Mouse (Mus musculus) cortical plate, adult 2 months (tissue): ENCODE results near the gene Iqcf5. TPM values are rescaled to one million over a fixed set of nuclear protein-coding genes. Genes with fewer than 3 reads are reported as not detected.

ENCODE experiments used
- H3K27ac ChIP-seq: fragments of 200-500 bp; 2 replicates; pipeline ENCODE4 v1.5.1; 2012; ENCODE audit warnings: low read length, control low read depth, inconsistent platforms; ENCODE audit not compliant: insufficient read depth
- H3K4me1 ChIP-seq: fragments of 200-500 bp; 2 replicates; pipeline ENCODE4 v1.6.1; 2011; ENCODE audit warnings: low read length; ENCODE audit not compliant: control insufficient read depth, insufficient read depth
- H3K4me3 ChIP-seq: fragments of 200-500 bp; 2 replicates; pipeline ENCODE4 v1.5.1; 2011; ENCODE audit warnings: mild to moderate bottlenecking, low read length, control low read depth; ENCODE audit not compliant: insufficient read depth
- CTCF ChIP-seq: fragments of 200-500 bp; IDR thresholded peaks from 2 replicates; pipeline ENCODE4 v1.5.1; 2011; ENCODE audit warnings: mild to moderate bottlenecking, control low read depth, low read length; ENCODE audit not compliant: insufficient read depth; ENCODE audit errors: extremely low read depth
- POLR2A ChIP-seq: fragments of 200-500 bp; IDR thresholded peaks from 2 replicates; pipeline ENCODE4 v1.6.1; 2011; ENCODE audit warnings: mild to moderate bottlenecking, low read length, control low read depth; ENCODE audit not compliant: insufficient read depth; ENCODE audit errors: extremely low read depth
- polyA plus RNA-seq: library from polyadenylated mRNA; depleted of rRNA; stranded (reverse); fragments of >200 nt; gene quantifications from 2 replicates; pipeline ENCODE4 v1.2.3, GENCODE M21; 2012

The Iqcf5 gene
- polyA plus RNA-seq, 1 experiment = not detected

- no peak for TF ChIP-seq CTCF
- TF ChIP-seq POLR2A = no peak
- Histone ChIP-seq H3K27ac (no peak overlapping the region), H3K4me1 (no peaks in the 10 kb centered on the region), H3K4me3 (no peak overlapping the region)
Measured at GRCm38 (mm10) chr9:106504246-106504645, 10.1 kb upstream of the Iqcf5 start.

- Histone ChIP-seq H3K4me3 (no peak overlapping the region), H3K4me1 (peaks cover 2% of the 10 kb centered on the region; the same call in 1 of the 2 replicates), H3K27ac (no peak overlapping the region)
- no peak for TF ChIP-seq CTCF
- no peak for TF ChIP-seq POLR2A
Measured at GRCm38 (mm10) chr9:106509356-106509755, 5.0 kb upstream of the Iqcf5 start.

- no peak overlapping the region for H3K4me3 ChIP-seq
- H3K27ac ChIP-seq = no peak overlapping the region
- TF ChIP-seq POLR2A (no peak), CTCF (no peak)
- peaks cover 2% of the 10 kb centered on the region; the same call in 1 of the 2 replicates for H3K4me1 ChIP-seq
Measured at GRCm38 (mm10) chr9:106512729-106513450, 1.5 kb upstream of the Iqcf5 start.

DNA sequence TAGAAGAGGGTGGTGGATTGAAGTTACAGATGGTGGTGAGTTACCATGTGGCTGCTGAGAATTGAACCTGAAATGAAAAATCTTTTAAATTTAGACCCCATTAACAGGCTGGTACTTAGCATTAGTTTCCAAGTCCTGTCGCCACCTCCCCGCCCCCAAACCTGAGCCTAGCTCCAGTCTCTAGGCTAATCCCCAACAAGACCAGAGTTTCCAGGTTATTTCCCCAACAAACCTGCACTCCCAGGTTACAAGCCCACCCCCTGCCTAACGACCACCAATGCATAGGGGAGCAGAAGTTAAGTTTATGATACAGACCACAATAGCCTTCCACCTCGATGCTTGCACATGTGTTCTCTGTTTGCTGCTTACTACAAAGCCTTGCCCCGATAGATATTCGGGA is 807 bp upstream of the Iqcf5 start:
- TF ChIP-seq CTCF (no peak), POLR2A (no peak)
- no peak overlapping the region for H3K4me3 ChIP-seq
- no peak overlapping the region for H3K27ac ChIP-seq
- H3K4me1 ChIP-seq = peaks cover 2% of the 10 kb centered on the region; the same call in 1 of the 2 replicates

- Histone ChIP-seq H3K4me3 (no peak overlapping the region), H3K4me1 (no peaks in the 10 kb centered on the region), H3K27ac (no peak overlapping the region)
- TF ChIP-seq POLR2A (no peak), CTCF (no peak)
Measured at GRCm38 (mm10) chr9:106519433-106519832, 5.1 kb downstream of the Iqcf5 start.

DNA sequence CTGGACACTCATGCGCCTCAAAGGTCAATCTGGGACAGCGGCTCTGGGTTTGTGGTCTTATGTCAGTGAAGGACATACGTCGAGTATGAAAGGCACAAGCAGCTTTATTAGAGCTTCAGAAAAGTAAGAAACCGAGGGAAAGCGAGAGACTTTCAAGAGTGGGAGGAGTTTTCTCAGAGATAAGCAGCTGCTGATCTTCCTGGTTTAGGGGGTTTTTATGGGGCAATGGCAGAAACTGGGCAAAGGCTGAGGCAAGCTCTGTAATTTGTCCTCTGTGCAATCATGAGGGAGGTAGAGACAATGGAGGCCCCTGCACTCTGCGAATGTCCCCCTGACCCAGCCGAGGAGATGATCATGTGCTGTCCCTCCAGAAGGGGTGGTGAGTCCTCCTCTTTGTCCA is 5.5 kb downstream of the Iqcf5 start:
- no peak overlapping the region for H3K27ac ChIP-seq
- no peak overlapping the region for H3K4me3 ChIP-seq
- no peaks in the 10 kb centered on the region for H3K4me1 ChIP-seq
- TF ChIP-seq POLR2A (no peak), CTCF (no peak)

DNA sequence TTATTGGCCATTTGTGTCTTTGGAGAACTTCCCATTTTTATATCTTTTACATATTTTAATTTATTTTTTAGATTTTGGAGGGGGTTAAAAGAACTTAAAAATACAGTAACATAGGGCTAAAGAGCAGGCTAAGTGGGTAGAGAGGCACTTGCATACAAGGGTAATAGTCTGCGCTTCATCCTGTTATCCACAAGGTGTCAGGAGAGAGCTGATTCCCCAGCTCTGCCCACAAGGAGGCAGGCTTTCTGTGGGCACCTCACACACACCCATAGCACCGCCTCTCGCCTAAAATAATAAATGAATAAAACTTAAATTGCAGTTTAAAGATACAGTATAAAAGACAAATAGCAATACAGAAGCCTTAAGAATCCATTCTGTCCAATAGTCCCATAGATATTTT is 17.5 kb downstream of the Iqcf5 start:
- H3K4me3 ChIP-seq = no peak overlapping the region
- TF ChIP-seq CTCF = peak; percentile 98
- no peak for TF ChIP-seq POLR2A
- no peak overlapping the region for H3K27ac ChIP-seq
- no peaks in the 10 kb centered on the region for H3K4me1 ChIP-seq

- Histone ChIP-seq H3K27ac (no peak overlapping the region), H3K4me3 (no peak overlapping the region), H3K4me1 (no peaks in the 10 kb centered on the region)
- TF ChIP-seq POLR2A = no peak
- no peak for TF ChIP-seq CTCF
Measured at GRCm38 (mm10) chr9:106534296-106534695, 19.9 kb downstream of the Iqcf5 start.

DNA sequence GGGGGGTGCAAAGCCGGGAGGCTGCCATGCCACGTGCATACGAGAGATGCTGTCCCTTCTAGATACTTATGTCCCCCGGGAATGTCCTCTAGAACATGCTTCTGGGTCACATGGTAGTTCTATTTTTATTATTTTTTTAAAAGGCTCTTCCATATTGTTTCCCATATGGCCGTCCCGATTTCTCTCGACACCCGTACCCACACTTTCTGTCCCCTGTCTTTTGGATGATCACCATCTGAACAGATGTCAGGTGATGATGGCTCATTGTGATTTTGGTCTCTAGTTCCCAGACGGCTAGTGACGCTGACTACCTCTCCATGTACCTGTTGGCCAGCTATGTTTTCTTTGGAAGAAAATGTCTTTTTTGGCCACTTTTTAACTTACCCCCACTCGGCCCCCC is 20.6 kb downstream of the Iqcf5 start:
- TF ChIP-seq CTCF = no peak
- TF ChIP-seq POLR2A = no peak
- Histone ChIP-seq H3K27ac (no peak overlapping the region), H3K4me3 (no peak overlapping the region), H3K4me1 (no peaks in the 10 kb centered on the region)

DNA sequence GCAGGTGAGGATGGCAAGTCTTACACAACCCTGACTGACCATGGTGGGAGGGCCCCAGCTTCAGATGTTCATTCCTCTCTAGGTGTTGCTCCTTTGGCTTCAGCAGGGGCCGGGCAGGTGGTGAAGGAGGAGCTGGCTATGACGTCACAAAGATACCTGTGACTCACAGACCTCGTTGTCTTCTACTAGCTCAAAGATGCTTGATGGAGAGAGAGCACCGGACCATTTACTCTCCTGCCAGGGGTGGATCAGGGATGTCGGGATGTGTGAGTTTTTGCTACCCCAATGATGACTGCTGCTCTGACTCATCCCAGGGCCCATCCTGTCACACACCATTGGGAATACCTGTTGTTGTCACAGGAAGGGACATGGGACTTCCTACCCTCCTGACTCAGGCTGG is 47.2 kb downstream of the Iqcf5 start, which contains the start of gene Iqcf3:
TSS of gene Iqcf3 (minus strand) at position 101 of the 400 bp plus-strand sequence.
- Histone ChIP-seq H3K27ac (no peak within 1 kb of the TSS), H3K4me3 (no peak within 1 kb of the TSS), H3K4me1 (no peaks in the 10 kb centered on the region)
- TF ChIP-seq CTCF (no peak), POLR2A (no peak)
